Mouse (Mus musculus) neural tube, embryonic 13.5 days (tissue): ENCODE data around the gene Olfr805. TPM values are rescaled to one million over a fixed set of nuclear protein-coding genes. Genes with fewer than 3 reads are reported as not detected.

Source experiments
- microRNA-seq: library from miRNA; unstranded; fragments of <30 nt; microRNA quantifications from one replicate; pipeline ENCODE4, GENCODE M21; 2016
- polyA plus RNA-seq: library from polyadenylated mRNA; unstranded; fragments of >200 nt; fragmentation: Nextera tagmentation; extraction: Ambion mirVana; gene quantifications from 2 replicates; pipeline ENCODE4 v1.2.1, GENCODE M21; 2015

The Olfr805 gene
- polyA plus RNA-seq, 1 experiment from 2014 or later: not detected

Small RNA genes within 50 kb of the gene (microRNA-seq; reads per million reads assigned to microRNA genes)
- not detected for gene Gm24485

Other genes with a start within 250 kb of the Olfr805 start
- gene Olfr789, start 244.6 kb downstream of the Olfr805 start, polyA plus RNA-seq: not detected in 2 replicates
- gene Olfr790, start 230.9 kb downstream of the Olfr805 start, polyA plus RNA-seq: not detected in 2 replicates
- gene Olfr791, start 207.6 kb downstream of the Olfr805 start, polyA plus RNA-seq: not detected in 2 replicates
- not detected in 2 replicates for gene Olfr792, start 190.2 kb downstream of the Olfr805 start, polyA plus RNA-seq
- gene Olfr794, start 161.7 kb downstream of the Olfr805 start, polyA plus RNA-seq: not detected in 2 replicates
- gene Olfr796, start 116.8 kb downstream of the Olfr805 start, polyA plus RNA-seq: not detected in 2 replicates
- not detected in 2 replicates for gene Olfr798, start 101.4 kb downstream of the Olfr805 start, polyA plus RNA-seq
- gene Olfr799, start 91.9 kb downstream of the Olfr805 start, polyA plus RNA-seq: not detected in 2 replicates
- gene Olfr800, start 71.7 kb downstream of the Olfr805 start, polyA plus RNA-seq: not detected in 2 replicates
- not detected in 2 replicates for gene Olfr801, start 55.5 kb downstream of the Olfr805 start, polyA plus RNA-seq
- gene Olfr802, start 41.2 kb downstream of the Olfr805 start, polyA plus RNA-seq: 0.03 TPM in 1 of 2 replicates, not detected in the other
- gene Olfr803, start 35.1 kb downstream of the Olfr805 start, polyA plus RNA-seq: not detected in 2 replicates
- not detected in 2 replicates for gene Olfr804, start 26.2 kb downstream of the Olfr805 start, polyA plus RNA-seq
- gene Olfr806, start 12.5 kb upstream of the Olfr805 start, polyA plus RNA-seq: not detected in 2 replicates
- not detected in 2 replicates for gene Olfr807, start 28.4 kb upstream of the Olfr805 start, polyA plus RNA-seq
- gene Olfr808, start 36.1 kb upstream of the Olfr805 start, polyA plus RNA-seq: not detected in 2 replicates
- not detected in 2 replicates for gene Olfr809, start 45.3 kb upstream of the Olfr805 start, polyA plus RNA-seq
- gene Olfr810, start 65.5 kb upstream of the Olfr805 start, polyA plus RNA-seq: not detected in 2 replicates
- not detected in 2 replicates for gene Olfr811, start 75.0 kb upstream of the Olfr805 start, polyA plus RNA-seq
- not detected in 2 replicates for gene Olfr812, start 116.7 kb upstream of the Olfr805 start, polyA plus RNA-seq
- not detected in 2 replicates for gene Olfr813, start 126.0 kb upstream of the Olfr805 start, polyA plus RNA-seq
- gene Olfr814, start 150.5 kb upstream of the Olfr805 start, polyA plus RNA-seq: not detected in 2 replicates
- gene Olfr815, start 176.5 kb upstream of the Olfr805 start, polyA plus RNA-seq: not detected in 2 replicates
- not detected in 2 replicates for gene Olfr816, start 186.2 kb upstream of the Olfr805 start, polyA plus RNA-seq
- gene Olfr818, start 219.7 kb upstream of the Olfr805 start, polyA plus RNA-seq: not detected in 2 replicates
- gene Olfr819, start 237.9 kb upstream of the Olfr805 start, polyA plus RNA-seq: not detected in 2 replicates
- not detected in 2 replicates for gene Olfr247, start 246.8 kb upstream of the Olfr805 start, polyA plus RNA-seq